Mouse (Mus musculus) adrenal gland, postnatal 36 days (tissue): Measurements from ENCODE around the gene Bmf. TPM values are rescaled to one million over a fixed set of nuclear protein-coding genes. Genes with fewer than 3 reads are reported as not detected.

ENCODE experiments used
- DNase-seq, 2 experiments: peaks; one replicate each; pipeline ENCODE4 v3.0.0; 2021; ENCODE audit warnings: mixed read lengths in 1 of 2
- total RNA-seq, 2 experiments: library from RNA; stranded (reverse); gene quantifications; 2 replicates each; pipeline ENCODE4 v1.2.3; 2021

Gene Bmf
- total RNA-seq, 2 experiments from 2014 or later = 10.9 to 14.1 TPM

DNA sequence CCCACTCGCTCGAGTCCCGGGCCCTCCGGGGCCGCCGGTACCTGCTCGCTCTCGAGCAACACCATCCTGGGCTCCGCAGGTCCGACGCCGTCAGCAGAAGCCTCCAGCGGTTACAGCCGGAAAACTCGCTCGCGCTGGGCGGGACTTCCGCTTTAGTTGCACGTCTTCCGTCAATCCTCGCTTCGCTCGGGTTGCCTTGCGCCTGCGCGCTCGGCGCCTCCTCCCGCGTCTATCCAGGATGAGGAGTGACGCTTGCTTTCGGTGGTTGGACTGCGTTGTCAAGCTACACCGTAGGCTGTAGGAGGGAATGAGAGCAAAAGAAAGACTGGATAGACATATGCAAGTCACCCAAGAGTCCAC is 70.0 kb downstream of the Bmf start, which contains the start of gene Srp14:
Gene Srp14, minus strand, starts transcription at position 162 of the 360 bp plus-strand sequence.
- DNase-seq = peak; percentile 96 to 97

DNA sequence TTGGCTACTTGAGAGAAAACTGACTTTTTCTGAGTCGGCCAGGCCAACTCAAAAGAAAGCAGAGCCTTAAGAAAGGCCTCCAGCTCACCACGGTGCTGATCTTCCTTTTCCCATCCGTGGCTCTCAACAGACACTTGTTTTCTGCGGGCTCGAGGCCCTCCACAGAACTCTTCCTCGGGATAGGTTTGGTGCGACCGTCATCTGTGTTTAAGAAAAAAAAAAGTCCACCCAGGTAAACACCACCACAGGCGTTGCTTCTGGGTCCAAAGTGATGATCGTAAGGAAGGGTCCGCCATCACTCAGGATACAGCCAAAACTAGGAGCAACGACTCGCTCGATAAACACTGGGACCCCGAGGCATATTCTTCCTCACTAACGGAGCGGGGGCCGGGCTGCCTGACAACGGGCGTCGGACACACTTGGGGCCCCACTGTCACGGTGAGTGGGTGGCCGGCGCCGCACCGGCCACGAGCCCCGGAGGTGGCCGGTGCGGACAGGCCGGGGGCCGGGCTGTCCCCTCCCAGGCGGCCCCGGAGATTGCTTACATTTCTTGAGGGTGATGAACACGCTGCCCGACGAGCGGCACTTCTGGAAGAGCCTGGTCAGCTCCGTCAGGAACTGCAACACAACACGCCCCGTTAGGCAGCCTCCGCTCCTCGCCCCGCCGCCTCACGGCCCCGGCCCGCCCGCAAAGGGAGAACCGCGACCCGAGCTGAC is 70.5 kb downstream of the Bmf start:
- no peak for DNase-seq

Other genes starting within 250 kb of the Bmf start
- gene Gpr176, start 176.3 kb downstream of the Bmf start, total RNA-seq = 1 to 10 TPM; 2.5 TPM
- gene Eif2ak4, start 161.1 kb downstream of the Bmf start, total RNA-seq = 10 to 100 TPM; 17.7 to 18.0 TPM
- gene Srp14, start 70.0 kb downstream of the Bmf start, total RNA-seq = 100 to 1,000 TPM; 210 to 233 TPM
- gene Bub1b, start 48.5 kb upstream of the Bmf start, total RNA-seq = 1 to 10 TPM; 4.9 to 6.5 TPM
- gene Pak6, start 113.6 kb upstream of the Bmf start, total RNA-seq = 10 to 100 TPM; 17.9 to 26.0 TPM
- gene Ankrd63, start 154.3 kb upstream of the Bmf start, total RNA-seq = under 1 TPM; 0.10 to 0.30 TPM
- 1 to 10 TPM; 1.4 to 1.7 TPM for gene Plcb2, start 178.8 kb upstream of the Bmf start, total RNA-seq
- gene Inafm2, start 196.1 kb upstream of the Bmf start, total RNA-seq = 10 to 100 TPM; 35.5 to 40.5 TPM
- gene Ccdc9b, start 213.0 kb upstream of the Bmf start, total RNA-seq = 1 to 10 TPM; 4.8 to 5.6 TPM
- gene Phgr1, start 223.1 kb upstream of the Bmf start, total RNA-seq = not detected
- 10 to 100 TPM; 20.6 to 26.4 TPM for gene Disp2, start 230.0 kb upstream of the Bmf start, total RNA-seq